Mouse (Mus musculus) heart, adult 2 months (tissue): Measurements from ENCODE around the gene Prkag2.

ENCODE experiments used
- CTCF ChIP-seq: fragments of 200-600 bp; IDR thresholded peaks from 2 replicates; pipeline ENCODE4 v1.8.1; 2022; ENCODE audit warnings: antibody characterized with exemption, mild to moderate bottlenecking, moderate library complexity
- POLR2A ChIP-seq: fragments of 200-500 bp; IDR thresholded peaks from 2 replicates; pipeline ENCODE4 v1.6.1; 2011; ENCODE audit warnings: mild to moderate bottlenecking, low read depth, low read length, control low read depth; ENCODE audit not compliant: insufficient read depth

DNA sequence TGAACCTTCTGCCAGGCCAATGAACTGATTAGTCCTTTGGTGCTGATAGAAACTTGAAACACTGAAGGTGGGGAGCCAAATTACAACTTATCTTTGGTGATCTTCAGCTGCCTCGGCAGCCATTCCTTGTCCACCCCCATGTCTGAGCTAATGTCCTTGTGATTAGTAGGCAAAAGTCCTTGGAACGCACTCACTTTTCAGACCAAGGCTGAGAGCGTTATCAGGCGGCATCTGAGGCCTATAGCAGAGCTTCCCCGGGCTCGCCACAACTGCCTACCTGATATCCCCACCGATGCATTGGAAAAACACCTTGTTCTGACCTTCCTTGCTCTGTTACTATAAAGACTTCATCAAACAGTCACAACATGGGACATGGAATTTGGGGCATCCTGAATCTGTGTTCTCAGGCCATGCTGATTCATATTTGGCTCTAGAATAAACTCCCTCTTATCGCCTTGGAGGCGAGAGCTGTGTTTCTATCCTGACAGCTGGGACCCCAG, 20.6 kb downstream of the Prkag2 start:
- no peak for TF ChIP-seq CTCF
- TF ChIP-seq POLR2A: no peak
